Mouse (Mus musculus) thymus, postnatal 36 days (tissue): ENCODE results near the gene Rhov.
A peak's percentile ranks its signal among the peaks of the same experiment; 100 is the strongest.

Experiments
- DNase-seq, 2 experiments: peaks; one replicate each; pipeline ENCODE4 v3.0.0; 2022; ENCODE audit warnings: mixed read lengths in 2 of 2

Rhov gene

GRCm38 (mm10) chr2:119270643-119271331 is at the start of gene Rhov:
Gene Rhov, minus strand, starts transcription at chr2:119271272.
- DNase-seq, result peak; percentile 76 to 79

- DNase-seq, result no peak
These were observed 49.5 kb upstream of the Rhov start for GRCm38 (mm10) chr2:119320571-119320970.

- DNase-seq, result no peak
These were observed 47.1 kb upstream of the Rhov start for GRCm38 (mm10) chr2:119318043-119318710.

GRCm38 (mm10) chr2:119314742-119315310 is 43.8 kb upstream of the Rhov start:
- no peak for DNase-seq

- DNase-seq, result no peak
These were observed 42.9 kb upstream of the Rhov start for GRCm38 (mm10) chr2:119313780-119314479.

- DNase-seq, result no peak
These were observed 41.4 kb upstream of the Rhov start for GRCm38 (mm10) chr2:119312380-119312958.

- DNase-seq, result no peak
These were observed 40.5 kb upstream of the Rhov start for GRCm38 (mm10) chr2:119311544-119311943.

GRCm38 (mm10) chr2:119304798-119305208 is 33.7 kb upstream of the Rhov start:
- DNase-seq, result no peak

- DNase-seq, result no peak
These were observed 33.3 kb upstream of the Rhov start for GRCm38 (mm10) chr2:119304391-119304790.

GRCm38 (mm10) chr2:119302876-119303275 is 31.8 kb upstream of the Rhov start:
- DNase-seq, result no peak

GRCm38 (mm10) chr2:119300819-119301493 is 29.9 kb upstream of the Rhov start:
- DNase-seq, result peak; percentile 66 to 78

GRCm38 (mm10) chr2:119299981-119300818 is 29.1 kb upstream of the Rhov start:
- DNase-seq, result peak; percentile 88 to 91

- no peak for DNase-seq
These were observed 27.8 kb upstream of the Rhov start for GRCm38 (mm10) chr2:119298839-119299238.

- DNase-seq, result peak; percentile 65 to 68
These were observed 27.3 kb upstream of the Rhov start for GRCm38 (mm10) chr2:119298330-119298729.

GRCm38 (mm10) chr2:119297506-119297905 is 26.4 kb upstream of the Rhov start:
- no peak for DNase-seq

GRCm38 (mm10) chr2:119296756-119297155 is 25.7 kb upstream of the Rhov start:
- DNase-seq, result no peak

GRCm38 (mm10) chr2:119294411-119294810 is 23.3 kb upstream of the Rhov start:
- DNase-seq, result no peak

GRCm38 (mm10) chr2:119293776-119294390 is 22.8 kb upstream of the Rhov start:
- no peak for DNase-seq

GRCm38 (mm10) chr2:119293311-119293710 is 22.2 kb upstream of the Rhov start:
- no peak for DNase-seq

GRCm38 (mm10) chr2:119292852-119293251 is 21.8 kb upstream of the Rhov start:
- no peak for DNase-seq

GRCm38 (mm10) chr2:119292281-119292680 is 21.2 kb upstream of the Rhov start:
- DNase-seq, result no peak
